Mouse (Mus musculus) heart, adult 2 months (tissue): ENCODE data around the gene Nfia. TPM values are rescaled to one million over a fixed set of nuclear protein-coding genes. Genes with fewer than 3 reads are reported as not detected.

Experiments
- DNase-seq, 2 experiments: peaks; one replicate each; pipeline ENCODE4 v3.0.0; 2021
- H3K27ac ChIP-seq: fragments of 200-600 bp; 2 replicates; pipeline ENCODE4 v1.8.1; 2022
- H3K27me3 ChIP-seq: fragments of 200-500 bp; 2 replicates; pipeline ENCODE4 v1.6.1; 2012; ENCODE audit warnings: mild to moderate bottlenecking, low read length, inconsistent platforms, mixed read lengths; ENCODE audit not compliant: control insufficient read depth, insufficient read depth
- H3K36me3 ChIP-seq: fragments of 200-500 bp; 2 replicates; pipeline ENCODE4 v1.6.1; 2012; ENCODE audit warnings: low read length, inconsistent platforms; ENCODE audit not compliant: control insufficient read depth, insufficient read depth
- H3K4me1 ChIP-seq: fragments of 200-500 bp; 2 replicates; pipeline ENCODE4 v1.6.1; 2011; ENCODE audit warnings: low read length; ENCODE audit not compliant: control insufficient read depth, insufficient read depth
- H3K4me3 ChIP-seq: fragments of 200-600 bp; 2 replicates; pipeline ENCODE4 v1.8.1; 2022
- H3K79me2 ChIP-seq: fragments of 200-500 bp; replicated peaks from 2 replicates; pipeline ENCODE4 v1.6.1; 2012; ENCODE audit warnings: mild to moderate bottlenecking, inconsistent platforms, low read length, moderate library complexity, mixed read lengths; ENCODE audit not compliant: control insufficient read depth, insufficient read depth
- H3K9ac ChIP-seq: fragments of 200-500 bp; 2 replicates; pipeline ENCODE4 v1.6.1; 2012; ENCODE audit warnings: low read depth, mild to moderate bottlenecking, control low read depth, inconsistent platforms, low read length, mixed read lengths
- CTCF ChIP-seq: fragments of 200-600 bp; IDR thresholded peaks from 2 replicates; pipeline ENCODE4 v1.8.1; 2022; ENCODE audit warnings: antibody characterized with exemption, mild to moderate bottlenecking, moderate library complexity
- EP300 ChIP-seq: fragments of 200-500 bp; IDR thresholded peaks from 2 replicates; pipeline ENCODE4 v1.6.1; 2011; ENCODE audit warnings: low read depth, low read length, control low read depth; ENCODE audit not compliant: insufficient read depth
- POLR2A ChIP-seq: fragments of 200-500 bp; IDR thresholded peaks from 2 replicates; pipeline ENCODE4 v1.6.1; 2011; ENCODE audit warnings: mild to moderate bottlenecking, low read depth, low read length, control low read depth; ENCODE audit not compliant: insufficient read depth
- WGBS: fragments of 180-500 bp; shearing (Covaris S2); methylation state at CpG from one replicate; pipeline ENCODE4 v1.1.7; 2018; 5-methylcytosine and 5-hydroxymethylcytosine counted together
- intact Hi-C: fragments of 180-260 bp; cut with DNase I; formaldehyde crosslinking; loops from one replicate; pipeline ENCODE4 v1.15.1; 2025
- polyA plus RNA-seq: library from polyadenylated mRNA; depleted of rRNA; stranded (reverse); fragments of >200 nt; gene quantifications from 2 replicates; pipeline ENCODE4 v1.2.3, GENCODE M21; 2012
- total RNA-seq, 2 experiments: library from RNA; stranded (reverse); gene quantifications; 2 replicates each; pipeline ENCODE4 v1.2.3; 2021

The Nfia gene
- total and polyA plus RNA-seq, 3 experiments, result 70.3 to 128 (median 126) TPM

DNA sequence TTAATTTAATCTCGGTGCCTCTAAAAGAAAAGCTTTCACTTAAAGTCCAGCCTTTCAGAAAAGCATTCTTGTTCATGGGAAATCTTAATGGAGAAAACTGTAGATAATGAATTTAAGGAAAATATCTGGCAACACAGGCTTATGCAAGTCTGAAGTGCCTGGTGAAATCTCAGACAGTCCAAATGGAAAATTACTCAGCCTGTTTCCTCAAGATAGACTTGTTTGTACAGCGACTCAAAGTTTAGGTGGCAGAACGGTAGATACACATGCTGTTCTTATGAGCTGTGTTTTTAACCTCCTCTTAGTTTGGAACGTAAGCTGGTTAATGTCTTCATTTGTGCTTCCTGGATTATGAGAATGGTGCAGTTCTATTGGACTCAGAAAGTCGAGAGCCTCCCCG is 201.5 kb downstream of the Nfia start:
- H3K9ac ChIP-seq, result no peak overlapping the region; the same call in 1 of the 2 replicates
- H3K27me3 ChIP-seq, result no peaks in the 10 kb centered on the region
- peaks cover 11% of the 10 kb centered on the region for H3K36me3 ChIP-seq
- H3K4me3 ChIP-seq, result no peak overlapping the region
- TF ChIP-seq EP300, result no peak
- TF ChIP-seq CTCF, result no peak
- peak; percentile 33; the same call in 1 of the 2 replicates for TF ChIP-seq POLR2A
- 31% methylated on average over 6 of the region's 6 CpGs for WGBS
- DNase-seq, result no peak
- H3K79me2 ChIP-seq, result 0 out of 2 replicates have a peak, but pooled peaks cover 4% of the 10 kb centered on the region
- H3K27ac ChIP-seq, result peak overlapping the region; percentile 50
- intact Hi-C loops, result no loop called here
- peaks cover 12% of the 10 kb centered on the region for H3K4me1 ChIP-seq

DNA sequence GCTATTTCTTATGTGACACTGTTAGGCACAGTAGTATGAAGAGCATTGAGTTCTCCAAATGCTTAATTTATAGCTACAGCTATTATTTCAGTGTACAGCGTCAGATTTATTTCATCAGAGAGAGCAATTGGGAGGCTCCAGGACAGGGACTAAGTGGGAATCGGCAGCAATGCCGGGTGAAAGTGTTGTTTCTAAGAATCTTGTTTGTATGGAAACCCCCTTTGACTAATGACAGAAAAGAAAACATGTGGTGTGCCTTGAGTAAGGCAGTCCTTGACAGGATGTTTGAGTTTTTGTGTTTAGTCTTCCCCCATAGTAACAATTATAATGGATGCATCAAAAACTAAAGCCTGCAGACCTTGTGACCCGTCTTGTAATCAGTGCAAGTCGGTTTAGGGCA is 204.4 kb downstream of the Nfia start:
- WGBS, result 52% methylated on average over 5 of the region's 5 CpGs
- TF ChIP-seq CTCF, result no peak
- TF ChIP-seq POLR2A, result no peak
- no peak for TF ChIP-seq EP300
- no peak overlapping the region for H3K4me3 ChIP-seq
- H3K4me1 ChIP-seq, result peaks cover 11% of the 10 kb centered on the region
- peaks cover 10% of the 10 kb centered on the region for H3K36me3 ChIP-seq
- peaks cover 5% of the 10 kb centered on the region; the same call in 1 of the 2 replicates for H3K79me2 ChIP-seq
- H3K27me3 ChIP-seq, result no peaks in the 10 kb centered on the region
- intact Hi-C loops, result no loop called here
- H3K27ac ChIP-seq, result no peak overlapping the region; the same call in 1 of the 2 replicates
- no peak overlapping the region for H3K9ac ChIP-seq
- DNase-seq, result no peak

DNA sequence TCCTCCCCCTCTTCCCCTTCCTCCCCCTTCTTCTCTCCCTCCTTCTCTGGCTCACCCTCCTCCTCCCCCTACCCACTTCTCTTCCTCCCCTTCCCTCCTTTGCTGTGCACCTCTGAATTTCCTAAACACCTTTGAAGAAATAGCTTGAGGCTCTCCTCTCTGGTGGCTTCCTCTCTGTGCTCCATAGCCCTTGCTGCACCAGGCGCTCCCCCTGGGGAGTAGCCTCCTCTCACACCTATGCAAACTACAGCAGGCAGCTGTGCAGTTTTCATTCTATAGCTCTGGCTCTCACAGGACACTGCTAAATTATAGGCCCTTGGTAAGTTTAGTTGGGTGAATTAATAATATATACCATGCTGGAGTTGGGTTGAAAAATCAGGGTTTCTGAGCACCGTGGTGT is 211.8 kb downstream of the Nfia start:
- no peak overlapping the region for H3K4me3 ChIP-seq
- TF ChIP-seq POLR2A (no peak), CTCF (no peak), EP300 (no peak)
- H3K4me1 ChIP-seq, result peaks cover 14% of the 10 kb centered on the region
- no peak for DNase-seq
- peaks cover 7% of the 10 kb centered on the region; the same call in 1 of the 2 replicates for H3K79me2 ChIP-seq
- peaks cover 8% of the 10 kb centered on the region for H3K36me3 ChIP-seq
- intact Hi-C loops, result no loop called here
- 96% methylated on average over 2 of the region's 2 CpGs for WGBS
- H3K27ac ChIP-seq, result no peak overlapping the region
- H3K9ac ChIP-seq, result no peak overlapping the region
- H3K27me3 ChIP-seq, result no peaks in the 10 kb centered on the region

DNA sequence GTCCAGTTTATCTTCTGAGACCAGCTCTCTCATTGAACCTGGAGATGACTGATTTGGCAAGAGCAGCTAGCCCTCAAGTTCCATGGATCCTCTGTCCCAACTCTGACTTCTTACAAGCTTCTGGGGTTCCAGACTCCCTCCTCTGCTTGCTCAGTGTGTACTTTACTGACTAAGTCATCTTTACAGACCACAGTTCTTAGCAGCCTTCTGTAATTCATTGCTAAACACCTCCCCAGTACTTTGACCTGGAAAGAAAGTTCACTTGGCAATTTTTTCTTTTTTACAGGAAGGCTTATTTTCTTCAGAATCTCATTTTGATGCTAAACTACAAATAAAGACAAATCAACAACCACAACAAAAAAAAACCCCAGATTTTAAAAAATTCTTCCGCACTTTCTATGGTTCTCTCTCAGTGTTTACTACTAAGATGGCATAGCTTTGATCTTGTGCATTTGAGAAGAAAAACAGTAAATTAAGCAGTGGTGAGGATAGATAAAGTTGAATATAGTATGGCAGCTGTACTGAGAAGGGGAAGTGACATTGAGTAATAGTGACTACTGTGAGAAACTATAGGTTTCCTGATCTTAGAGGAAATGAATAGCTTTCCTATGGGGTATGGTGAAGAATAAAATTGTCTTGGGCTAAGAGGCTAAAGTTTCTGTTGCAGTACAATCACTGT is 213.7 kb downstream of the Nfia start:
- H3K27ac ChIP-seq, result no peak overlapping the region; the same call in 1 of the 2 replicates

DNA sequence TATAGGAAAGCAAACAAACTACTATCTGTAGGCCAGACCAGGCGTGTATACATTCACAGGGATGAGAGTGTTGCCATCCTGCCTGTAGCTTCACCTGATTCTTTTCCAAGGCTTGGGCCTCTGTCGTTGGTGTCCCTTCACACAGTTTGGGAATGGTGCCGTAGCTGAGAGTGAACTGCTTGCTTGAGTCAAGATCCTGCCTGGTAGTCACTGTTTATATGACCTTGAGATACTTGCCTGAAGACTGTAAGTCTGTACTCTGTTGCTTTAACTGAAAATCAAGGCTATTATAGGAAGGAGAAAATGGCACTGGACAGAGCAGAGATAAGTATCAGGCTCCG is 214.2 kb downstream of the Nfia start:
- Histone ChIP-seq H3K4me1 (peaks cover 18% of the 10 kb centered on the region), H3K9ac (no peak overlapping the region), H3K79me2 (peaks cover 5% of the 10 kb centered on the region; the same call in 1 of the 2 replicates), H3K27ac (no peak overlapping the region; the same call in 1 of the 2 replicates), H3K27me3 (no peaks in the 10 kb centered on the region), H3K4me3 (no peak overlapping the region), H3K36me3 (peaks cover 11% of the 10 kb centered on the region)
- no peak for DNase-seq
- TF ChIP-seq POLR2A (no peak), CTCF (no peak), EP300 (no peak)
- 58% methylated on average over 4 of the region's 4 CpGs for WGBS
- intact Hi-C loops, result no loop called here

More for the DNA sequence above, 213.7 kb downstream of the Nfia start:
- TF ChIP-seq POLR2A (no peak), EP300 (no peak), CTCF (no peak)
- no peak for DNase-seq
- Histone ChIP-seq H3K4me3 (no peak overlapping the region), H3K27me3 (no peaks in the 10 kb centered on the region), H3K4me1 (peaks cover 18% of the 10 kb centered on the region), H3K79me2 (peaks cover 7% of the 10 kb centered on the region; the same call in 1 of the 2 replicates), H3K9ac (no peak overlapping the region), H3K36me3 (peaks cover 11% of the 10 kb centered on the region)
- 100% methylated on average over 1 of the region's 1 CpGs for WGBS
- intact Hi-C loops, result no loop called here

DNA sequence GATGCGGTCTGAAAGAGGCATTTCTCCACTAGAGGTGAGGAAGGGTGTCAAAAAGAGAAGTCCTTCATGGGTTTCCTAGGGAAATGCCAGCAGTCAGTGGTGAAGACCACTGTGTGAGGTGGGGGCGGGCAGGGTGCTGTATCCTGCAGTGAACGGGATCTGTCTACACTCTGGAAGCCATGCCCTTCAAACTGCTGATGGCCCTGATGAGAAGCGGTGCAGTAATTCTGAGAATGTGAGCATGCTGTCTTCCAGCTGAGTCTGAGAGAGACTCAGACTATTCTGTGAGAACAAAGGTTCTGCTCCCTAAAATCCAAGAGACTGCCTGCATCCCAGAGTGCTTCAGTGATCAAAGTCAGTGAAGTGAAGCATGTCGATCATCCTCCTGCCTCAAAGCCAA is 216.2 kb downstream of the Nfia start:
- no peaks in the 10 kb centered on the region for H3K27me3 ChIP-seq
- intact Hi-C loops, result no loop called here
- no peak for DNase-seq
- WGBS, result 52% methylated on average over 5 of the region's 5 CpGs
- H3K4me1 ChIP-seq, result peaks cover 18% of the 10 kb centered on the region
- no peak overlapping the region for H3K9ac ChIP-seq
- TF ChIP-seq CTCF (no peak), EP300 (no peak), POLR2A (no peak)
- H3K79me2 ChIP-seq, result peaks cover 5% of the 10 kb centered on the region; the same call in 1 of the 2 replicates
- H3K36me3 ChIP-seq, result peaks cover 9% of the 10 kb centered on the region
- no peak overlapping the region for H3K27ac ChIP-seq
- no peak overlapping the region for H3K4me3 ChIP-seq
